Mouse (Mus musculus) embryonic facial prominence, embryonic 11.5 days (tissue): ENCODE data around the gene Eif2ak4. TPM values are rescaled to one million over a fixed set of nuclear protein-coding genes. Genes with fewer than 3 reads are reported as not detected.
A peak's percentile ranks its signal among the peaks of the same experiment; 100 is the strongest.

Source experiments
- ATAC-seq: fragments of 200-750 bp; cut with Nextera tagmentation; replicated peaks from 2 replicates; pipeline ENCODE4 v1.8.0; 2017; ENCODE audit warnings: low read depth; ENCODE audit not compliant: insufficient number of reproducible peaks, low FRiP score, low TSS enrichment
- DNase-seq: peaks from one replicate; pipeline ENCODE4 v3.0.0-alpha.2; 2015; ENCODE audit warnings: low spot score
- H3K27ac ChIP-seq: fragments of 300-500 bp; sonication (generic); replicated peaks from 2 replicates; pipeline ENCODE4 v1.5.1; 2014; ENCODE audit warnings: mild to moderate bottlenecking, low read depth, low read length, control low read depth
- H3K27me3 ChIP-seq: fragments of 300-500 bp; sonication (generic); 2 replicates; pipeline ENCODE4 v1.6.1; 2014; ENCODE audit warnings: mild to moderate bottlenecking, low read length, moderate library complexity, mixed read lengths; ENCODE audit not compliant: control insufficient read depth, insufficient read depth
- H3K36me3 ChIP-seq: fragments of 300-500 bp; sonication (generic); replicated peaks from 2 replicates; pipeline ENCODE4 v1.6.1; 2014; ENCODE audit warnings: low read depth, mild to moderate bottlenecking, low read length, moderate library complexity, mixed read lengths; ENCODE audit not compliant: control insufficient read depth, insufficient read depth
- H3K4me1 ChIP-seq: fragments of 300-500 bp; sonication (generic); 2 replicates; pipeline ENCODE4 v1.6.1; 2014; ENCODE audit warnings: low read length, mixed read lengths; ENCODE audit not compliant: control insufficient read depth, insufficient read depth
- H3K4me2 ChIP-seq: fragments of 300-500 bp; sonication (generic); 2 replicates; pipeline ENCODE4 v1.6.1; 2014; ENCODE audit warnings: low read depth, mild to moderate bottlenecking, control low read depth, low read length, moderate library complexity
- H3K4me3 ChIP-seq: fragments of 300-500 bp; sonication (generic); 2 replicates; pipeline ENCODE4 v1.5.1; 2014; ENCODE audit warnings: low read depth, low read length, control low read depth
- H3K9ac ChIP-seq: fragments of 300-500 bp; sonication (generic); replicated peaks from 2 replicates; pipeline ENCODE4 v1.6.1; 2014; ENCODE audit warnings: mild to moderate bottlenecking, control low read depth, low read length
- H3K9me3 ChIP-seq: fragments of 300-500 bp; sonication (generic); replicated peaks from 2 replicates; pipeline ENCODE4 v1.6.1; 2016; ENCODE audit warnings: mild to moderate bottlenecking, low read length, inconsistent platforms, mixed read lengths; ENCODE audit not compliant: control insufficient read depth
- WGBS: fragments of 180-500 bp; shearing (Covaris S2); extraction: QIAGEN DNeasy Blood & Tissue Kit; methylation state at CpG from one replicate; pipeline ENCODE4 v1.1.7; 2014; 5-methylcytosine and 5-hydroxymethylcytosine counted together
- polyA plus RNA-seq: library from polyadenylated mRNA; unstranded; fragments of >200 nt; fragmentation: Nextera tagmentation; extraction: Ambion mirVana; gene quantifications from 2 replicates; pipeline ENCODE4 v1.2.1, GENCODE M21; 2014

Eif2ak4 gene
- polyA plus RNA-seq, 1 experiment from 2014 or later: 11.6 TPM

DNA sequence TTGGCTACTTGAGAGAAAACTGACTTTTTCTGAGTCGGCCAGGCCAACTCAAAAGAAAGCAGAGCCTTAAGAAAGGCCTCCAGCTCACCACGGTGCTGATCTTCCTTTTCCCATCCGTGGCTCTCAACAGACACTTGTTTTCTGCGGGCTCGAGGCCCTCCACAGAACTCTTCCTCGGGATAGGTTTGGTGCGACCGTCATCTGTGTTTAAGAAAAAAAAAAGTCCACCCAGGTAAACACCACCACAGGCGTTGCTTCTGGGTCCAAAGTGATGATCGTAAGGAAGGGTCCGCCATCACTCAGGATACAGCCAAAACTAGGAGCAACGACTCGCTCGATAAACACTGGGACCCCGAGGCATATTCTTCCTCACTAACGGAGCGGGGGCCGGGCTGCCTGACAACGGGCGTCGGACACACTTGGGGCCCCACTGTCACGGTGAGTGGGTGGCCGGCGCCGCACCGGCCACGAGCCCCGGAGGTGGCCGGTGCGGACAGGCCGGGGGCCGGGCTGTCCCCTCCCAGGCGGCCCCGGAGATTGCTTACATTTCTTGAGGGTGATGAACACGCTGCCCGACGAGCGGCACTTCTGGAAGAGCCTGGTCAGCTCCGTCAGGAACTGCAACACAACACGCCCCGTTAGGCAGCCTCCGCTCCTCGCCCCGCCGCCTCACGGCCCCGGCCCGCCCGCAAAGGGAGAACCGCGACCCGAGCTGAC, 90.6 kb downstream of the Eif2ak4 start:
- H3K27ac ChIP-seq: 0 out of 2 replicates have a peak overlapping the region, but pooled peaks have one; percentile 32
- 3% methylated on average over 42 of the region's 52 CpGs for WGBS

DNA sequence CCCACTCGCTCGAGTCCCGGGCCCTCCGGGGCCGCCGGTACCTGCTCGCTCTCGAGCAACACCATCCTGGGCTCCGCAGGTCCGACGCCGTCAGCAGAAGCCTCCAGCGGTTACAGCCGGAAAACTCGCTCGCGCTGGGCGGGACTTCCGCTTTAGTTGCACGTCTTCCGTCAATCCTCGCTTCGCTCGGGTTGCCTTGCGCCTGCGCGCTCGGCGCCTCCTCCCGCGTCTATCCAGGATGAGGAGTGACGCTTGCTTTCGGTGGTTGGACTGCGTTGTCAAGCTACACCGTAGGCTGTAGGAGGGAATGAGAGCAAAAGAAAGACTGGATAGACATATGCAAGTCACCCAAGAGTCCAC, 91.1 kb downstream of the Eif2ak4 start, which contains the start of gene Srp14:
Gene Srp14 (minus strand): TSS at position 162 of the 360 bp plus-strand sequence.
- no peaks in the 10 kb centered on the region for H3K27me3 ChIP-seq
- peak within 1 kb of the TSS; percentile 88 for H3K4me3 ChIP-seq
- peaks cover 4% of the 10 kb centered on the region for H3K4me1 ChIP-seq
- DNase-seq: peak; percentile 98
- under 1% methylated on average over 35 of the region's 35 CpGs for WGBS
- peak; percentile 93 for ATAC-seq
- H3K9me3 ChIP-seq: no peaks in the 10 kb centered on the region
- peak within 1 kb of the TSS; percentile 84 for H3K9ac ChIP-seq
- H3K27ac ChIP-seq: 0 out of 2 replicates have a peak within 1 kb of the TSS, but pooled peaks have one; percentile 32
- H3K4me2 ChIP-seq: peak within 1 kb of the TSS; percentile 80
- peaks cover 6% of the 10 kb centered on the region for H3K36me3 ChIP-seq

More for the DNA sequence above, 90.6 kb downstream of the Eif2ak4 start:
- Histone ChIP-seq H3K4me1 (peaks cover 4% of the 10 kb centered on the region), H3K9me3 (no peaks in the 10 kb centered on the region), H3K4me3 (peak overlapping the region; percentile 88), H3K36me3 (peaks cover 9% of the 10 kb centered on the region), H3K9ac (peak overlapping the region; percentile 84), H3K4me2 (peak overlapping the region; percentile 80), H3K27me3 (no peaks in the 10 kb centered on the region)
- no peak for DNase-seq
- ATAC-seq: no peak

DNA sequence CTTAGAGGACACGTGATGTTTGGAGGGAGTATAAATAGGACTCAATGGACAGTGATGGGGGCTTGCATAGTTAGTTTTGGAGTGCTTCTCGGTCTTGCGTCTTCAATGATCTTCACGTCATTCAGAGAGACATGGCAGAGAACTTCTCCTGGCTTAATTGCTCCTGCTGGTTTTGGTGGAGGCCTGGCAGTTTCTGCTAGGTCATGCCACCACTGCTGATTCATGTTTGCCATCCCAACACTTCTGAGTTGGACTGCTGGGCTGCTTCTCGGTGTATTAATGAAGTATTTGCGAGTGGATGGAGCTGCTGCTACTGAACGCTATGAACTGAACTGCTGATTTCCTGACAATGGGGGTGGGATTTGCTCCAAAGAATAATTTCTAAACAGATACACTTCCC, 92.5 kb downstream of the Eif2ak4 start:
- DNase-seq (no peak), ATAC-seq (no peak)
- no peaks in the 10 kb centered on the region for H3K9me3 ChIP-seq
- no peak overlapping the region for H3K4me3 ChIP-seq
- H3K9ac ChIP-seq: no peak overlapping the region
- peaks cover 4% of the 10 kb centered on the region for H3K4me1 ChIP-seq
- H3K36me3 ChIP-seq: peaks cover 1% of the 10 kb centered on the region; the same call in 1 of the 2 replicates
- H3K4me2 ChIP-seq: no peak overlapping the region
- H3K27me3 ChIP-seq: no peaks in the 10 kb centered on the region
- 91% methylated on average over 7 of the region's 7 CpGs for WGBS
- no peak overlapping the region for H3K27ac ChIP-seq

DNA sequence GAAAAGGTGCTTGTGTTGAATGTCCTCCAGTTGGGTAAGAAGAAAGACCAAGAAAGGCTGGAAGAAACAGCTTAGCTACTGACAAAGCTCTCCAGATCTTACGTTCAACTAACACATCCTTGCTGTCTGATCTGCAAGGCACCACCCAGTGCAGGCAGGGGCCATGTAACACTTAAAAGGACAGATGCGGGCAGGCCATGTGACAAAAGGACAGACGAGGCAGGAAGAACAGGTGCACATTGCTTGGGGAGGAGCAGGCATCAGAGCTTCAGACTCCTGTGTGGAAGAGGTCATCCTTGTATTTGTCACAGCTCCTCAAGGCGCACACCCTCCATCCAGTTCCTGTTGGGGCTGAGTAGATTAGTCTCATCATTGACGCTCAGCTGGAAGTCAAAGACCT, 94.6 kb downstream of the Eif2ak4 start:
- no peak for DNase-seq
- 86% methylated on average over 5 of the region's 5 CpGs for WGBS
- Histone ChIP-seq H3K4me3 (no peak overlapping the region), H3K9ac (no peak overlapping the region), H3K27ac (no peak overlapping the region), H3K4me2 (no peak overlapping the region), H3K4me1 (peaks cover 4% of the 10 kb centered on the region), H3K9me3 (no peaks in the 10 kb centered on the region), H3K27me3 (no peaks in the 10 kb centered on the region), H3K36me3 (no peaks in the 10 kb centered on the region)
- no peak for ATAC-seq

DNA sequence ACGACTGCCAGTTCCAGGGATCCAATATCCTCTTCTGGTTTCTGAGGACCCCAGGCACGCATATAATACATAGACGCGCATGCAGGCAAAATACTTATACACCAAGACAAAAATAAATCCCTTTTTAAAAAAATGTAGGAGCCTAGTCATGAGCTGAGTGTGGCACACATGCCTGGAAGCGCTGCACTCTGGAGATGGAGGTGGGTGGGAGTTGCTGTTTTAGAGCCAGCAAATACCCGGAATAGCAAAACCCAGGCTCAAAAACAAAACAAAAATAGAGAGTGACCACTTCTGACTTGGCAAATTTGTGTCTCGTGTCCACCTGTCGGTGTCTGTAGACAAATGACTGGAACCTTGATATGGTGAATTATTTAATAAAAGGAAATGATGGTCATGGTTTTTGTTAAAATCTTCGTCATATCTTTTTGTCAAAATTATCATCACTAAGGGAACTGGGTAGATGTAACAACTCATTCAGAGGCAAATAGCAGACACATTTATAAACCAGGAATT, 96.0 kb downstream of the Eif2ak4 start:
- DNase-seq (no peak), ATAC-seq (no peak)
- H3K4me1 ChIP-seq: no peaks in the 10 kb centered on the region
- no peak overlapping the region for H3K4me2 ChIP-seq
- H3K4me3 ChIP-seq: no peak overlapping the region
- H3K9ac ChIP-seq: no peak overlapping the region
- H3K27ac ChIP-seq: no peak overlapping the region
- H3K27me3 ChIP-seq: no peaks in the 10 kb centered on the region
- no peaks in the 10 kb centered on the region for H3K9me3 ChIP-seq
- WGBS: 84% methylated on average over 9 of the region's 9 CpGs
- no peaks in the 10 kb centered on the region for H3K36me3 ChIP-seq

DNA sequence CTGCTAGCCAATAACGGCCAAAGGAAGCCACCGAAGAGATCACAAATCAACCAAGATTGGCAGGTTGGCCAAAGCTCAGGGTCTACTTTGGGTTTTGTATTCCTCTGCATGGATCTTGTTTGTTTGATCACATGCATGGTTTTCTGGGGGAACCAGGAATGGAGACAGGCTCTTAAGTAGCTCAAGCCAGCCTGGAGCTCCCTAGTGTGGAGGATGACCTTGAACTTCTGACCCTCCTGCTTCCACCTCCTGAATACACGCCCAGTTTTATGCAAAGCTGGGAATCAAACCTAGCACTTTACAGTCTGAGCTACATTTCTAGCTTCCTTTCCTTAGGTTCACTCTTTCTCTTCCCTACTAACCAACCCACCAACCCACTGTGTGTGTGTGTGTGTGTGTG, 97.0 kb downstream of the Eif2ak4 start:
- H3K4me2 ChIP-seq: no peak overlapping the region
- no peak for DNase-seq
- H3K27me3 ChIP-seq: no peaks in the 10 kb centered on the region
- no peak overlapping the region for H3K27ac ChIP-seq
- H3K4me3 ChIP-seq: no peak overlapping the region
- ATAC-seq: no peak
- H3K4me1 ChIP-seq: 0 out of 2 replicates have a peak, but pooled peaks cover under 1% of the 10 kb centered on the region
- WGBS: 85% methylated on average over 3 of the region's 3 CpGs
- H3K36me3 ChIP-seq: no peaks in the 10 kb centered on the region
- no peak overlapping the region for H3K9ac ChIP-seq
- H3K9me3 ChIP-seq: no peaks in the 10 kb centered on the region

DNA sequence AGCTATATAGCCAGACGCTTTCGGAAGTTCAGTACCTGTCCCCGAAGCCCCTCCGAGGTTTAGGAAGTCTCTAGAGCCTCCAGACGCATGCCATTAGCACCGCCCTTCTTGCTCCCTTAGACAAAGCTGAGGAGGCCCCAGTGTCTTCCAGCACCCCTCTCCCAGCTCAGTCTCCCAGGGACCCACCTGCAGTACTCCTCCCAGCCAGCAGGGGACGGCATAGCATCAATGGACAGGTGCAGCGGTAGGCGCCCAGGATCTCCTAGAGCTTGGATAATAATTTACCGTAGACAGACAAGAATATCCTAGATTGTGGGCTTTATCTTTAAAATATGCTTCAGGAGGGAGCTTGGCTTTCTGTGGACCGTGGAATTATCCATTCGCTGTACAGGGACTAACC, 98.5 kb downstream of the Eif2ak4 start:
- Histone ChIP-seq H3K4me1 (0 out of 2 replicates have a peak, but pooled peaks cover 2% of the 10 kb centered on the region), H3K36me3 (no peaks in the 10 kb centered on the region), H3K4me3 (no peak overlapping the region), H3K27ac (no peak overlapping the region), H3K4me2 (no peak overlapping the region), H3K9me3 (no peaks in the 10 kb centered on the region), H3K9ac (no peak overlapping the region; the same call in 1 of the 2 replicates), H3K27me3 (no peaks in the 10 kb centered on the region)
- DNase-seq (peak; percentile 81), ATAC-seq (0 out of 2 replicates have a peak, but pooled peaks have one; percentile 46)
- 20% methylated on average over 12 of the region's 12 CpGs for WGBS

DNA sequence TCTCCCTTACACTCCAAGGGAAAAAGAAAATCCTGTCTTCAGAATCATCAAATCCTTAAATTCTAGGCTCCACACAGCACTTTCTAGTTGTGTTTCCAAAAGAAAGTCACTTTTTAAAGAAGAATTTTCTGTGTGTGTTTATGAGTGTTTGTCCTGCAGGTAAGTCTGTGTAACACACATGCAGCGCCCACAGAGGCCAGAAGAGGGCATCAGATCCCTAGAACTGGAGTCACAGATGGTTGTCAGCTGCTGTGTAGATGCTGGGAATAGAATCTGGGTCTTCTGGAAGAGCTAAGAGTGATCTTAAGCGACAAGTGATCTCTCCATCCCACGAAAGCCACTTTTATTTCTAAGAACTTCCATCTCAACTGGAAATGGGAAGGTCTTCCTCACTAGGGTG, 99.4 kb downstream of the Eif2ak4 start:
- Histone ChIP-seq H3K4me2 (no peak overlapping the region), H3K36me3 (no peaks in the 10 kb centered on the region), H3K27ac (no peak overlapping the region), H3K9me3 (no peaks in the 10 kb centered on the region), H3K4me1 (0 out of 2 replicates have a peak, but pooled peaks cover 2% of the 10 kb centered on the region), H3K9ac (no peak overlapping the region), H3K27me3 (no peaks in the 10 kb centered on the region), H3K4me3 (no peak overlapping the region)
- no peak for ATAC-seq
- no peak for DNase-seq
- 62% methylated on average over 3 of the region's 3 CpGs for WGBS
